Mouse (Mus musculus) small intestine, adult 10 weeks (tissue): ENCODE measurements around the gene Otoa. TPM values are rescaled to one million over a fixed set of nuclear protein-coding genes. Genes with fewer than 3 reads are reported as not detected.

ENCODE experiments used
- polyA plus RNA-seq: library from polyadenylated mRNA; stranded (reverse); fragments of 350-450 nt; fragmentation: Illumina TruSeq; extraction: RNeasy Lipid Tissue Mini Kit (QIAGEN cat#74804); gene quantifications from one replicate; pipeline ENCODE4 v1.2.3, GENCODE M21; 2014; ENCODE audit warnings: low replicate concordance

The Otoa gene
- polyA plus RNA-seq, result not detected

DNA sequence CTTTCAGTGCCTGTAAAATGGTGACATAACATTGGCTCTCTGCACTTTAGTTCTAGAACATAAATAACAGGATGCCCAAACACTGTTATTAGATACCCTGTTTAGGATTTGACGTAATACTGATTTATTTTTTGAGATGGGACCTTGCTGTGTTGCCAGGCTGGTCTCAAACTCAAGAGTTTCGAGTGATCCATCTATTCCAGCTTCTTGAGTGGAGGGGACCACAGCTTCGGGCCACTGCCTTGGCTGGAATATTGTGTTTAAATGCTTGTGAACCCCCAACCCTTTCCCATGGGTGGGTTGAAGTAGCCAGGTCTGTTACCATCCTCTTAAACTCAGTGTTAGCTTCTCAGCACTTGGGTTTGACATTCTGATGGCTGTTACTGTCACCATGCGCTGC lies at the start of gene Otoa:
TSS of gene Otoa (plus strand) at position 301 of the 400 bp plus-strand sequence.

DNA sequence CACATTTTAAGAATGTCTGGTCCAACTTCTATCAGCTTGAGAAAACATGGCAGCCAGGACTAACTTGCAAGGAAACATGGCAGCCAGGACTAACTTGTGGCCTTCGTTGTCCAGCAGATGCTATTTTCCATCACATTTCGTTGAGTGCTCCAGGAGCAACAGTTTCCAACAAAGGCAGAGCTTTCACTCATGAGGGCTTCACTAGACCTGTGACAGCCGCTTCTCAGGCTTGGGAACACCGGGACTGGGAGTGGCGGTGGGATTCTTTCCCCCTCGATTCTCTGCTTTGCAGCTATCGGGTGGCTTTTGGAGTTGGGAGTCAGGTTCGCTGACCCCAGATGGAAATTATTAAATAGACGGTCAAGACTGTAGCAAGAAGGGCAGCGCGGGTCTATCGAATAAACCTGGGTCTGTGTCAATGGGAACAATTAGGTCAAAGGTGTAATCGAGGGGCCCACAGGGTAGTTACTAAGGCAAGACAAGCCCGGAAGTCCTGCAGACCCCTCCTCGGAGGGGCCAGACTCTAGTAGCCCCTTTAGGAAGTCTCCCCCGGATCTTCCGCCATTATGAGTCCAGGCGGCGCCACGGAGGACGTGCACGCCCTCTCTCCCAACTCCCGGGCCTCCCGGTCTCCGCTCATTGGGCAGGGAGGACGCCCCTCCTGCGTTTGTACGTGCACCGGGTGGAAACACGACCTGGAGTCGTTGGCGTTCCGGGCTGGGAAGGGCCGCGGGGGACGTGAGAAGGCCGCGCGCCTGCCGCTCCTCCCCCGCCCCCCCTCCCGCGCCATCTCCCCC lies 47.4 kb upstream of the Otoa start, which contains the start of gene Mettl9:
TSS of gene Mettl9 (plus strand) at position 590 of the 797 bp plus-strand sequence.

GRCm38 (mm10) chr7:121074281-121074680 lies 7.2 kb upstream of the Otoa start, which contains the start of gene Igsf6:
Igsf6 (minus strand) TSS chr7:121074572.

Other genes with a start within 250 kb of the Otoa start
- 2.9 TPM for gene Eef2k, start 238.8 kb upstream of the Otoa start, polyA plus RNA-seq
- 7.6 TPM for gene Polr3e, start 163.9 kb upstream of the Otoa start, polyA plus RNA-seq
- gene Cdr2, start 99.3 kb upstream of the Otoa start, polyA plus RNA-seq, result 190 TPM
- 0.52 TPM for gene Mfsd13b, start 99.1 kb upstream of the Otoa start, polyA plus RNA-seq
- 409 TPM for gene Mettl9, start 47.2 kb upstream of the Otoa start, polyA plus RNA-seq
- gene Igsf6, start 7.1 kb upstream of the Otoa start, polyA plus RNA-seq, result 14.6 TPM